Mouse (Mus musculus): ENCODE data around the gene Ddi2. TPM values are rescaled to one million over a fixed set of nuclear protein-coding genes. Genes with fewer than 3 reads are reported as not detected.

Ddi2 gene
- polyA plus RNA-seq, 1 experiment from 2014 or later, result 28.1 TPM

GRCm38 (mm10) chr4:141758874-141759542 lies 35.8 kb upstream of the Ddi2 start:
- Histone ChIP-seq H3K36me3 (replicated peaks) (peaks cover 36% of the 10 kb centered on the region), H3K9me3 (no peaks in the 10 kb centered on the region), H3K27ac (replicated peaks) (no peak overlapping the region), H3K27me3 (replicated peaks; ENCODE audit: low read depth, poor library complexity, severe bottlenecking) (no peaks in the 10 kb centered on the region), H3K4me1 (no peaks in the 10 kb centered on the region), H3K4me3 (no peak overlapping the region)
- no peak for DNase-seq (ENCODE audit: low spot score)
- WGBS, result 75% methylated on average over 6 of the region's 6 CpGs

GRCm38 (mm10) chr4:141757124-141757523 lies 33.9 kb upstream of the Ddi2 start:
- DNase-seq (ENCODE audit: low spot score), result no peak
- Histone ChIP-seq H3K4me3 (no peak overlapping the region), H3K4me1 (peaks cover 4% of the 10 kb centered on the region), H3K36me3 (replicated peaks) (peaks cover 18% of the 10 kb centered on the region), H3K9me3 (no peaks in the 10 kb centered on the region), H3K27ac (replicated peaks) (no peak overlapping the region), H3K27me3 (replicated peaks; ENCODE audit: low read depth, poor library complexity, severe bottlenecking) (no peaks in the 10 kb centered on the region)
- WGBS, result 90% methylated on average over 3 of the region's 3 CpGs

- WGBS, result 91% methylated on average over 19 of the region's 19 CpGs
- Histone ChIP-seq H3K9me3 (no peaks in the 10 kb centered on the region), H3K4me3 (no peak overlapping the region), H3K4me1 (peaks cover 12% of the 10 kb centered on the region), H3K27ac (replicated peaks) (no peak overlapping the region), H3K36me3 (replicated peaks) (peaks cover 2% of the 10 kb centered on the region), H3K27me3 (replicated peaks; ENCODE audit: low read depth, poor library complexity, severe bottlenecking) (no peaks in the 10 kb centered on the region)
- no peak for DNase-seq (ENCODE audit: low spot score)
Measured at GRCm38 (mm10) chr4:141755375-141755930, 32.2 kb upstream of the Ddi2 start.

- H3K36me3 ChIP-seq (replicated peaks), result no peaks in the 10 kb centered on the region
- H3K27ac ChIP-seq (replicated peaks), result peak overlapping the region; percentile 57
- H3K4me3 ChIP-seq, result no peak overlapping the region
- H3K9me3 ChIP-seq, result no peaks in the 10 kb centered on the region
- 8% methylated on average over 4 of the region's 4 CpGs for WGBS
- peaks cover 8% of the 10 kb centered on the region; the same call in 1 of the 2 replicates for H3K27me3 ChIP-seq (replicated peaks; ENCODE audit: low read depth, poor library complexity, severe bottlenecking)
- H3K4me1 ChIP-seq, result peaks cover 19% of the 10 kb centered on the region
- peak; percentile 34 for DNase-seq (ENCODE audit: low spot score)
Measured at GRCm38 (mm10) chr4:141752076-141752421, 28.8 kb upstream of the Ddi2 start.

GRCm38 (mm10) chr4:141751419-141752075 lies 28.3 kb upstream of the Ddi2 start:
- H3K4me3 ChIP-seq, result no peak overlapping the region
- no peaks in the 10 kb centered on the region for H3K9me3 ChIP-seq
- H3K27me3 ChIP-seq (replicated peaks; ENCODE audit: low read depth, poor library complexity, severe bottlenecking), result peaks cover 13% of the 10 kb centered on the region; the same call in 1 of the 2 replicates
- H3K4me1 ChIP-seq, result peaks cover 23% of the 10 kb centered on the region
- peak overlapping the region; percentile 57 for H3K27ac ChIP-seq (replicated peaks)
- 51% methylated on average over 4 of the region's 4 CpGs for whole genome bisulfite sequencing
- no peak for DNase-seq (ENCODE audit: low spot score)
- H3K36me3 ChIP-seq (replicated peaks), result no peaks in the 10 kb centered on the region

DNA sequence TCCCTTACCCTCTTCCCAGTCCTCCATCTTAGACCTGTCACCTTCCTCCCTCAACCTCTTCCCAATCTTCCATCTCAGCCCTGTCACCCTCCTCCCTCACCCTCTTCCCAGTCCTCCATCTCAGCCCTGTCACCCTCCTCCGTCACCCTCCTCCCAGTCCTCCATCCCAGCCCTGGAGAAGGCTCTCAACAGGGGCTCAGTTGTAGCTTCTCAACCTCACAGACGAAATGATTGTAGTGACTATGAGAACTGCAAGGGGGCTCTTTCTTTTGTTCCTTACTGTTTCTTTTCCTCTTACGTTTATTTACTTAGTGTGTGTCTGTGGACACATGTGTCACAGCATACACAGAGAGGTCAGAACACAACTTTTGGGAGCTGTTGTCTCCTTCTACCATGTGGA lies 27.6 kb upstream of the Ddi2 start:
- Histone ChIP-seq H3K4me1 (peaks cover 23% of the 10 kb centered on the region), H3K4me3 (no peak overlapping the region), H3K9me3 (no peaks in the 10 kb centered on the region), H3K27me3 (replicated peaks; ENCODE audit: low read depth, poor library complexity, severe bottlenecking) (peaks cover 15% of the 10 kb centered on the region; the same call in 1 of the 2 replicates), H3K27ac (replicated peaks) (0 out of 2 replicates have a peak overlapping the region, but pooled peaks have one; percentile 0), H3K36me3 (replicated peaks) (no peaks in the 10 kb centered on the region)
- WGBS, result 69% methylated on average over 3 of the region's 3 CpGs
- no peak for DNase-seq (ENCODE audit: low spot score)

GRCm38 (mm10) chr4:141749557-141749956 lies 26.3 kb upstream of the Ddi2 start:
- no peaks in the 10 kb centered on the region for H3K9me3 ChIP-seq
- H3K4me3 ChIP-seq, result no peak overlapping the region
- 36% methylated on average over 11 of the region's 11 CpGs for WGBS
- DNase-seq (ENCODE audit: low spot score), result no peak
- peaks cover 23% of the 10 kb centered on the region for H3K4me1 ChIP-seq
- no peak overlapping the region for H3K27ac ChIP-seq (replicated peaks)
- no peaks in the 10 kb centered on the region for H3K36me3 ChIP-seq (replicated peaks)
- H3K27me3 ChIP-seq (replicated peaks; ENCODE audit: low read depth, poor library complexity, severe bottlenecking), result peaks cover 15% of the 10 kb centered on the region; the same call in 1 of the 2 replicates

GRCm38 (mm10) chr4:141746578-141747346 lies 23.5 kb upstream of the Ddi2 start, which contains the start of gene Agmat:
Gene Agmat (plus strand): TSS chr4:141746672.
- peak; percentile 10 for DNase-seq (ENCODE audit: low spot score)
- 22% methylated on average over 25 of the region's 25 CpGs for WGBS
- H3K27ac ChIP-seq (replicated peaks), result no peak within 1 kb of the TSS
- H3K36me3 ChIP-seq (replicated peaks), result no peaks in the 10 kb centered on the region
- no peak within 1 kb of the TSS for H3K4me3 ChIP-seq
- H3K27me3 ChIP-seq (replicated peaks; ENCODE audit: low read depth, poor library complexity, severe bottlenecking), result peaks cover 15% of the 10 kb centered on the region; the same call in 1 of the 2 replicates
- H3K4me1 ChIP-seq, result peaks cover 15% of the 10 kb centered on the region
- H3K9me3 ChIP-seq, result no peaks in the 10 kb centered on the region

GRCm38 (mm10) chr4:141742381-141742780 lies 19.2 kb upstream of the Ddi2 start:
- H3K27me3 ChIP-seq (replicated peaks; ENCODE audit: low read depth, poor library complexity, severe bottlenecking), result peaks cover 10% of the 10 kb centered on the region; the same call in 1 of the 2 replicates
- H3K27ac ChIP-seq (replicated peaks), result no peak overlapping the region
- no peak for DNase-seq (ENCODE audit: low spot score)
- WGBS, result 85% methylated on average over 4 of the region's 4 CpGs
- H3K36me3 ChIP-seq (replicated peaks), result no peaks in the 10 kb centered on the region
- H3K9me3 ChIP-seq, result no peaks in the 10 kb centered on the region
- H3K4me1 ChIP-seq, result peaks cover 6% of the 10 kb centered on the region
- H3K4me3 ChIP-seq, result no peak overlapping the region

DNA sequence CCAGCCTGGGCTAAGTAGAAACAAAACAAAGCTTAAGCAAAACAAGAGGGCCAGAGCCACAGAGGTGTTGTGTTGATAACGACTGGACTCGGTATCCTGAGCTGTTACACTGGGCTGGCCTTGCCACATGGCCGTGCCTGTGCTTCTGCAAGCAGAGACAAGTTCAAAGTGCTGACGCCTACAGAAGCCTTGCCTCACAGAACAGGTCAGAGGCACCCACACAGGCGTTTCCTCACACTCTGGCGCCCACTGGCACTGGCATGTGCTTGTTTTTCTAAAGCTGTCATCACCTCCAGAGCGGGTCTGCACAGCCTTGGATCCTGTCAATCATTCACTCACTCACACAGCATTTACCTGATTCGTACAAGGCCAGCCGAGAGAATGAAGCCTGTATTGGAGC lies 18.6 kb upstream of the Ddi2 start:
- 69% methylated on average over 9 of the region's 9 CpGs for WGBS
- Histone ChIP-seq H3K4me1 (peaks cover 2% of the 10 kb centered on the region), H3K27ac (replicated peaks) (peak overlapping the region; percentile 45; the same call in 1 of the 2 replicates), H3K4me3 (no peak overlapping the region), H3K36me3 (replicated peaks) (no peaks in the 10 kb centered on the region), H3K27me3 (replicated peaks; ENCODE audit: low read depth, poor library complexity, severe bottlenecking) (peaks cover 6% of the 10 kb centered on the region; the same call in 1 of the 2 replicates), H3K9me3 (no peaks in the 10 kb centered on the region)
- peak; percentile 36 for DNase-seq (ENCODE audit: low spot score)

GRCm38 (mm10) chr4:141738015-141738414 lies 14.8 kb upstream of the Ddi2 start:
- Histone ChIP-seq H3K9me3 (no peaks in the 10 kb centered on the region), H3K27me3 (replicated peaks; ENCODE audit: low read depth, poor library complexity, severe bottlenecking) (no peaks in the 10 kb centered on the region), H3K27ac (replicated peaks) (no peak overlapping the region), H3K4me3 (no peak overlapping the region), H3K36me3 (replicated peaks) (no peaks in the 10 kb centered on the region), H3K4me1 (peaks cover 9% of the 10 kb centered on the region)
- no peak for DNase-seq (ENCODE audit: low spot score)
- 78% methylated on average over 8 of the region's 8 CpGs for WGBS

DNA sequence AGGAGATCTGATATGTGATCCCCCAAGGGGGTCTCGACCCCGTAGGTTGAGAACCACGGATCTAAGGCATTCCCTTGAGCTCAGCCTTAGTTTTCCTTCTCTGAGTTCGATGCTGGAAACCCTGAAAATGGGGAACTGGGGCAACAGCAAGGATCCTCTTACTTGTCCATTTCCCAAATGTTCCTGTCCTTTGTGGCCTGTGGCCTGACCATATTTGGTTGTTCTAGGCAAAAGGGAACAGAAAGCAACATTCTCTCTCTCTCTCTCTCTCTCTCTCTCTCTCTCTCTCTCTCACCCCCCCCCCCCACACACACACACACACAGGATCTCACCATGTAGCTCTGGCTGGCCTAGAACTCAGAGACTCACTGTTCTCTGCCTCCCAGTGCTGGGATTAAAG lies 13.6 kb upstream of the Ddi2 start:
- H3K36me3 ChIP-seq (replicated peaks), result no peaks in the 10 kb centered on the region
- H3K4me1 ChIP-seq, result peaks cover 9% of the 10 kb centered on the region
- no peak for DNase-seq (ENCODE audit: low spot score)
- no peaks in the 10 kb centered on the region for H3K27me3 ChIP-seq (replicated peaks; ENCODE audit: low read depth, poor library complexity, severe bottlenecking)
- no peaks in the 10 kb centered on the region for H3K9me3 ChIP-seq
- 79% methylated on average over 4 of the region's 4 CpGs for WGBS
- no peak overlapping the region for H3K27ac ChIP-seq (replicated peaks)
- no peak overlapping the region for H3K4me3 ChIP-seq

Data from embryonic facial prominence, embryonic 10.5 days (tissue).